Mouse (Mus musculus) hematopoietic stem cell, adult 5-6 weeks (primary cell): ENCODE results near the gene Ablim1. TPM values are rescaled to one million over a fixed set of nuclear protein-coding genes. Genes with fewer than 3 reads are reported as not detected.

Experiments
- ATAC-seq, 2 experiments: fragments of 125-278 bp in 1 of 2; replicated peaks in 1 of 2; 2 replicates each; pipeline ENCODE4 v1.8.0; 2016 to 2017; ENCODE audit warnings: inconsistent platforms in 2 of 2, mild to moderate bottlenecking in 2 of 2, moderate number of reproducible peaks in 2 of 2, low read depth in 1 of 2, moderate TSS enrichment in 1 of 2; ENCODE audit not compliant: low FRiP score in 2 of 2, poor library complexity in 2 of 2, severe bottlenecking in 2 of 2, insufficient read depth in 1 of 2, low TSS enrichment in 1 of 2
- total RNA-seq: library from RNA; stranded (forward); fragments of 172-1452, 232-1000 nt; gene quantifications from 2 replicates; pipeline ENCODE4 v1.2.3, GENCODE M21; 2017

The Ablim1 gene
- total RNA-seq, 1 experiment from 2014 or later: 46.1 TPM

DNA sequence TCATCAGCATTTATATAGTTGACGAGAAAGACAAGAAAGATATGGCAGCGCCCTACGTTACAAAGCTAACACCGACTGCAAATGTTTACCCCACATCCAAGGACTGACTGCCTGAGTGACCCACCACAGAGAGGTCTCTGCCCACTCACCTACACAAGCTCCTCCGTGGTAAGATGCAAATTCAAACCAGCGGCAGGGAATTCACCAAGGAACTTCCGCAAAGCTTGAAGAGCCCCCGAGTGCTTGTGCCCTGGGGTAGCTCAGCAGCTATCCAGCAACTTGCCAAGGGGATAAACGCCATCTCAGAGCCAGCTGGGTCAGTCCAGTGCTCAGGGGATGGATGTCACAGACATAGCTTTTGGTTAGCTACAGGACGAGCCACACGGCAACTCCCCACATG is 95.0 kb downstream of the Ablim1 start:
- no peak for ATAC-seq

DNA sequence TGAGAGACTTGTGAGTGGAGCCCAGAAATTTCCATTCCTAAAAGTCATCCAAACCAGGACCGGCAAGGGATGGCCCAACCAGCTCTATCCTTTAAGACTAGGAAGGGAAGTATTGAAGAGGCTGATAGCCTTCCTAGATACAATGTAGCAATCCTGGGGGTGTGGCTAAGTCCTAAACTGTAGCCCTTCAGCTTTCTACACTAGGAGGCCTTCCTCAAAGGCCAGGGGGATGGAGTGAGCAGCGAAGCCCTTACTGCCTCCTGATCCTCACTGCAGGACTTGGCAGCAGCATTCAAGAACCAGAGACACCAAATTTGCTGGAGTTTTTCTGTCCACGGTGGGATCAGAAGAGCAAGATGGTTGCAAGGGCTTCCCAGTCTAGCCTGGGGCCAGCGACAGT is 97.6 kb downstream of the Ablim1 start:
- no peak for ATAC-seq

DNA sequence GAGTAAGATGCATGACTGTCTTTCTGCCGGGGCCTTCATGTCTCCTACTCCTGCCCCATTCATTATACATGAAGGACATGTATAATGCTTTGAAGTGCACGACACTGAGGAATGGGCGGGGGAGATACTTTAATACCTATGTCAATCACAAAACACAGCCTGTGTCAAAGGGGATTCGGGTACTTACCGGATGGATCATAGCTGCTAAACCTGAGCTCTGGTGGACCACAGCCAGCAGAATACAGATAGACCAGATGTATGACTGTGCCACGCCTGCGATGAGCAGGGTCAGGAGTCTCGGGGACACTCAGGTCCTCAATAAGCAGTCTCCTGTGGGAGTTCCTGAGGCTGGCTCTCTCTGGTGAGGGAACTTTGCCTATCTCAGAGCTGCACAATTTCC is 99.2 kb downstream of the Ablim1 start:
- no peak for ATAC-seq

- ATAC-seq: no peak
Measured at GRCm38 (mm10) chr19:57212406-57212805, 102.3 kb downstream of the Ablim1 start.

DNA sequence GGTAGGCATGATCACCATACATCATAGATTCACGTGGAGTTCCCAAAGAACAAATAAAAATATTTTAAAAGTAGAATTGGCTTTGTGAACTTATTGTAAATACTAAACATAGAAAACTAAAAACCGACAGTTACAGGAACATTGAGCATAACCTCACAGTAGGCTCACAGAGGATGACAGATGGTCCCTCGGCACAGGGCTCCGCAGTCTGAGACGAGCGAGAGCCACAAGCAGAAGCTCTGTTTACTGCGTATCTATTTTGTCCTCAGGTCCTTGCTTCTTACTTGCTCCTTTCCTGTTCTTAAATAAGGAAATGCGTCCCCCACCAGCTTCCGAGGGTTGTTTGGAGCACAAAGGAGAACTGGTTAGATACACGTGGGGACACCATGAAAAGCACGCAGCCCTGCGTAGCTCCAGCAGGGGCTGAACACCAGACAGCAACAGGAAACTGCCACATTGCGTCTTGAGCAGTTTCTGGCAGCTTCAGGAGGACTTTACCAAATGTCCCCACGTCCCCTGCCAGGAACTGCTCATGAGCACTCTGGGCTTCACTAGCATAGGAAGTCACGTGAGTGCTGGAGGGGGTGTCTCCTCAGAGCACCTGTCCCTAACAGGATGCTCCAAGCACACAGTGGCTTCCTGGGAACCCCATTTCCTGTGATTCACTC is 103.1 kb downstream of the Ablim1 start:
- ATAC-seq: peak; percentile 86 to 91

DNA sequence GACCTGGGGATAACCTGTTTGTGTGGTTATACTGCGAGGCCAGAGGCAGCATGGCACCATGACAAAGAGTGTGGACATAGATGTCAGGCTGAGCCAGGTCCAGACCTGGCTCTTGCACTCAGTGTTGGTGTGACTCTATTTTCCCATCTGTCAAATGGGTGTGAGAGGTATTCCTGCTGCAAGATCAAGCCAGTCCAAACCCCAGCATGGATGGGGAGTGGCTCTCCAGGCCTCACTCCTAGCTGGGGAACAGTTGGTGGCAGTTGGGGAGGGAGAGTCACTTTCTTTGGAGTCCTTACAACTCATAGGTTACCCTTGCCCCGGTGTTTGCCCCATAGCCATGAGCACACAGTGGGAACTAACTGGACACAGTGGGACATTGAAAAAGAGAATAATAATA is 103.8 kb downstream of the Ablim1 start:
- no peak for ATAC-seq

- peak; percentile 28 to 64; a peak in 2 of 4 replicates for ATAC-seq
Measured at GRCm38 (mm10) chr19:57204101-57204500, 110.6 kb downstream of the Ablim1 start.

DNA sequence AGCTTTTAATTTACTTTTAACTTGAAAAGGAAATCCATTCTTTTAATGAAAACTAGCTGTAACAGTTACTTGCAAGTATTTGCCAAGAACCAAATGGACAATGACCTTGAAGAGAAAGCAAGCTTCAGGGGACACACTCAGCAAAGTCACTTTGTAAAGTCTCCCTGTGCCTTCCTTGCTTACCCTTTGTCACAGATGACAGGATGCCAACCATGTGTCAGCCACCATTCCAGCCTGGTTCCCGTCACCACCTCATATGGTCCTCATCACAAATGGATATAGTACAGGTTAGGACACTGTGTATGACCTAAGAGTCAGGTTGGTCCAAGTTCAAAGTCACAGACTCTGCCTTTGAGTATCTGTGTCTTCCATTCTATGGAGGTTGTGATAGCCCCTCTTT is 112.2 kb downstream of the Ablim1 start:
- no peak for ATAC-seq

DNA sequence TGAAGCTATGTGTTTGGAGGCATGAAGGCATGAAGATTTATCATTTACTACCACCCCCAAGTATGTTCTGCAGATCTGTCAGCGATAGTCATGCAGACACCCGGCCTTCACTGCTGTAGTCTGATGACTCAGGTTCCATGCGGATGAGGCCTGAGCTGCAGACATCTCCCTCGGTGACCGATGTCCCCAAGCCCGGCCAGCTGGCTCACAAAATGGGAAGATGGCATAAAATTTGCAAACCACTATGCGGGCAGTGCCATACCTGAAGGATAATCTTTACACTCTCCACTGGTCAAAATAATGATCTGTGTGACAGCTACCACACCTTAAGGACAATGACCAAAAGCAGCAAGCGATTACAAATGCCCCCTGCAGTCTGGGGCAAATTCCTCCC is 113.6 kb downstream of the Ablim1 start:
- no peak for ATAC-seq

GRCm38 (mm10) chr19:57200477-57201089 is 114.1 kb downstream of the Ablim1 start:
- peak in 1 of 2 experiments; percentile 40; a peak in 1 of 4 replicates for ATAC-seq

DNA sequence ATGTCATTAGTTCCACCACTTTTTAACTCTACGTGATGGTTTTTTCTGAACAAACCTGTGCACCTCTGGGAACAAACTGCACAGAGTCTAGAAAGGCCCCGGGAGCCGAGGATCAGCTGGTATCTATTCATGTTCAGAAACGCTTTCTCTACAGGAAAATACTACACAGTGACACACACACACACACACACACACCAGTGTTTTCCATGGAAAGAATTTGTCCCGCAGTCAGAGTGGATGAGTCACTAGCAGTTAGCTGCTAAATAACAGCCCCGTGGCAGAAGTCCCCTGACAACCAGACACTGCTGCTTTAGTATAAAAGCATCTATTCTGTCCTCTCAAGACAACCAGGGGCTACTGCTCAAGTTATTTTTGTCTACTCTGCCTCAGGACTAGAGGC is 115.4 kb downstream of the Ablim1 start:
- no peak for ATAC-seq

DNA sequence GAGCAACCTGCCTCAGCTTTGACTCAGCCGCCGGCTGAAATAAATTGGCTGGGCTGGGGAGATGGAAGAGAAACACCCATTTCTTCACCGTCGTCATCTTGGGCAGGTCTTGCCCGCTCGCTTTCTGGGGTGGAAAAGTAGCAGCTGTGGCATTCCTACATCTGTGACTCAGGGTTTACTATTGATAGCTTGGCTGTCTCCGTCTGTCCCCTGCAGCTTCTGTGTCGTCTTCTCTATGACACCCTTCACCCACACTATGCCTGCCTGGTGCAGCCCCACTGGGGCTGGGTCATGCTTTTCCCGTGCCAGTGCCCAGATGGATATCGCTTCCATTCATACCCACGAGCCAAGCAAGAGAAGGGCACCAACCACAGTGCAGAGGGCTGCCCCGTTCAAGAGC is 116.2 kb downstream of the Ablim1 start:
- ATAC-seq: no peak

DNA sequence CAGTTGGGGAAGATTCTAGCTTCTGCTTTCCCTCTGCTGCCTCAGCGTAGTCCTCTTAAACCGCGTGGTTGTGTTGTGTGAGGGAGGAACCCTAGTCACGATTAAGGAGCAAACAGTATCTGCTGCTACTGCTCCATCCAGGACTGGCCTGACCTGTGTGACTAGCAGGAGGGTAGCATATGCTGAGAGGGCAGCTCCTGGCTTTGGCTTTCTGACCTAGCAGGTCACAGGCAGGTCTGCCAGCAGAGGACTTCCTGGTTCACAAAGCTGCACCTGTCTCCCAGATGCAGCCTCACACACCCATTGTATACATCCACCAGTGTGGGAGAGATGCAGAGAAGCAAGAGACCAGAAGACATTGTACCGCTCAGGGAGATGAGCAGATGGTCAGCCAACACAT is 116.7 kb downstream of the Ablim1 start:
- ATAC-seq: no peak

DNA sequence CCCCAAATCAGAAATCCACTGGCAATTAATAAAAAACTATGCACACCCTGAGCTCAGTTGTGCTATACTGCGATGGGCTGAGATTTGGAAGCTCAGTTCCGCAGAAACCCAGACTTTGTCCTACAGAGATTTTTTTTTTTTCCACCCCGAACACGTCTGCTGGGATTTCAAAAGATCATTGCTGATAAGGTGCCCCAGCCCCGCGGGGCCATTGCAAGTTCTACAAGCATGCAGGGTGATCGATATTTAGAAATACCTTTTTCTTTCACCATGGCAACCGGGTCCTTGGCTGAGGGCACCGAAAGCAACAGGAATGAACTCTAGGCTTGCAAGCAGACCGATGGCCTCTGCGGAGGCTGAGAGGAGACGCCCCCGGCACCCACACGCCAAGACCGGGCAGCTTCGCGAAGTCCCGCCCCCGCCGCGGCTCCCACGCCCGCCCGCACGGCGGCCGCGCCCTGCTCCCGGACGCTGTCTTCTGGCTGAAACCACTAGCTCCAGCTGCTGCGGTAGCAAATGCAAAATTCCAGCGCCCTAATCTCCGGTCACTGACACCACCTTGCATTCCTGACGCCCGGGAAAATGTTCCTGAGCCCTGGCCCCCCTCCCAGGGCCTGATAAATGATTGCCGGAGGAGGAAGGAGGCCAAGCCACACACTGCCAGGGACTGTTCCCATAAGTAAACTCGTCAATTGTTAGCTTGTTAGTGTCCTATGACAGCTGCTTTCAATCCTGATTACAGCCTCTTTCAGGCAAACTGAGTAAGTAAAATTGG is 117.5 kb downstream of the Ablim1 start:
- ATAC-seq: peak in 1 of 2 experiments; percentile 20; a peak in 1 of 4 replicates

DNA sequence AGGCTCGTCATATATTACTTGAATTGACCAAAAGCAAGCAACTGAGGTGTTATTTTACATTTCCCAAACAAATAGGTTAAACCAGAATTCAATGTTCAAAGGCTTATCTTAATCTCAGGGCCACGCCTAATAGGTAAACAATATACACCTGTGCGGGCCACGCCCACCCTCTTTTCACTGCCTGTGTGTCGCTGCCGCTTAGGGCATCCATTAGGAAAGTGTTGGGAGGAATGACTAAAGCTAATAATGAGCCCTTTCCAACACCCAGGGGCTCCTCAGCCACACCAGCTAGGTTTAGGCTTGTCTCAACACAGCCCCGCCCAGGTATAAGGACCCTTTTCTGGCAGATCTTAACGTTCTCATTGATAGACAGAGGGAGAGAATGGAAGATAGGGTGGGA is 118.1 kb downstream of the Ablim1 start:
- ATAC-seq: no peak

DNA sequence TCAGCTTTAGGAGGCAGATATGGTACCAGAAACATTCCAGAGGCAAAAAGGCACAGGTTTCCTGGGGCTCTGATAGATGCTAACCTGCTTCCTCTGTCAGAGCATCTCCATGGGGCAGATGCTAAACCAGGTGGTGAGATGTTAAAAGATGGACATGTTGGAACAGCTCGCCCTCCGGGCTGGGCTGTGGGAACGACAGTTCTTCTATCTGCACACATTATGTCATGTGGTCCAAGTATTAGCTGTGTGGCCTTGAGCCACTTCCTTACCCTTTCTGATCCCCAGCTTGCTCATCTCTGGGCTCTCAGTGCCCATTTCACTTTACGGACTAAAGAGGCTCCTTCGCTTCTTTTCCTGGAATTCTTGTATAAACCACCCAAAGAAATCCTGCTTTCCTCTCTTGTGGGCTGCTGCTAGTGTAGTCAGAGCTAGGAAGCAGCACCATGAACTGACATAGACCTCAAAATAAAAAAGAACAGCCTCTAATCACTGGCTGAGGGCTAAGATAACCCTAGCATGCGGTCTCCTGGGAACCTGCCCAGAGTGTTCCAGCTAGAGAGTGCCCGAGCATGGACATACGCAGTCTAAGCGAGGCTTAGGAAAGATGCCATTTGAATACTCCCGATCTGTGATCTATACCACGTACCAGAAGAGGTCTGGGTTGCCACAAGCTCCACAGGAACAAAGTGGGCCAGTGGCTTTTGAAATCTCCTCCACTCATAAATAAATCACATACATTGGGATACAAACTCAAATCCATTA is 119.4 kb downstream of the Ablim1 start:
- ATAC-seq: no peak

GRCm38 (mm10) chr19:57193958-57194357 is 120.8 kb downstream of the Ablim1 start:
- ATAC-seq: peak; percentile 69 to 86

DNA sequence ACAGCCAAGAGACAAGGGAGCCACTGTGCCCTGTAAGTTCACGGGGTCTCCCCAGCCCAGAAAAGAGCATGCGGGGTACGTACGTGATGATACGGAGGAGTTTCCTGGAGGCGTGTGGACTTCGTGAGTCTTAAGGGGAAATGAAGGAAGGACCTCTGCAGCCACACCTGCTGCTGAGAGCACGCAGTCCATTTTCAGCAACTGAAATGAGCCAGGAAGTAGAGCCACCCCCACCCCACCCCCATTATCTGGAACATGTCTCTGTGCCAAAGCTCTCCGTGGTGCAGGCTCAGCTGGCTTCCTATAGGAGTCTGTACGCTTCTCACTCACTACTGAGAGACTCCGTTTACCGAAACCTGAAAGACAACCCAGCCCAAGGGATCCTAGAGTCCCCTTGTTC is 121.3 kb downstream of the Ablim1 start:
- no peak for ATAC-seq
